Mouse (Mus musculus) forebrain, embryonic 16.5 days (tissue): ENCODE data around the gene Phf7. TPM values are rescaled to one million over a fixed set of nuclear protein-coding genes. Genes with fewer than 3 reads are reported as not detected.

Experiments
- ATAC-seq: fragments of 200-750 bp; cut with Nextera tagmentation; 2 replicates; pipeline ENCODE4 v1.8.0; 2017; ENCODE audit warnings: mild to moderate bottlenecking, moderate library complexity
- H3K27ac ChIP-seq: fragments of 300-500 bp; sonication (generic); 2 replicates; pipeline ENCODE4 v1.5.1; 2014; ENCODE audit warnings: low read length, control low read depth
- H3K27me3 ChIP-seq: fragments of 300-500 bp; sonication (generic); replicated peaks from 2 replicates; pipeline ENCODE4 v1.6.1; 2014; ENCODE audit warnings: low read length; ENCODE audit not compliant: control insufficient read depth, insufficient read depth
- H3K36me3 ChIP-seq: fragments of 300-500 bp; sonication (generic); 2 replicates; pipeline ENCODE4 v1.6.1; 2014; ENCODE audit not compliant: control insufficient read depth, insufficient read depth
- H3K4me1 ChIP-seq: fragments of 300-500 bp; sonication (generic); replicated peaks from 2 replicates; pipeline ENCODE4 v1.6.1; 2014; ENCODE audit warnings: low read length; ENCODE audit not compliant: control insufficient read depth, insufficient read depth
- H3K4me2 ChIP-seq: fragments of 300-500 bp; sonication (generic); 2 replicates; pipeline ENCODE4 v1.6.1; 2014; ENCODE audit warnings: mild to moderate bottlenecking, low read length, control low read depth
- H3K4me3 ChIP-seq: fragments of 300-500 bp; sonication (generic); replicated peaks from 2 replicates; pipeline ENCODE4 v1.5.1; 2014; ENCODE audit warnings: mild to moderate bottlenecking, low read length, control low read depth
- H3K9ac ChIP-seq: fragments of 300-500 bp; sonication (generic); replicated peaks from 2 replicates; pipeline ENCODE4 v1.6.1; 2014; ENCODE audit warnings: low read depth, low read length, control low read depth
- H3K9me3 ChIP-seq: fragments of 300-500 bp; sonication (generic); 2 replicates; pipeline ENCODE4 v1.6.1; 2016; ENCODE audit warnings: low read length; ENCODE audit not compliant: control insufficient read depth
- WGBS: fragments of 180-500 bp; shearing (Covaris S2); extraction: QIAGEN DNeasy Blood & Tissue Kit; methylation state at CpG from one replicate; pipeline ENCODE4 v1.1.7; 2014; 5-methylcytosine and 5-hydroxymethylcytosine counted together
- polyA plus RNA-seq: library from polyadenylated mRNA; unstranded; fragments of >200 nt; fragmentation: Nextera tagmentation; extraction: Ambion mirVana; gene quantifications from 2 replicates; pipeline ENCODE4 v1.2.1, GENCODE M21; 2015

The Phf7 gene
- polyA plus RNA-seq, 1 experiment from 2014 or later = 11.5 TPM

DNA sequence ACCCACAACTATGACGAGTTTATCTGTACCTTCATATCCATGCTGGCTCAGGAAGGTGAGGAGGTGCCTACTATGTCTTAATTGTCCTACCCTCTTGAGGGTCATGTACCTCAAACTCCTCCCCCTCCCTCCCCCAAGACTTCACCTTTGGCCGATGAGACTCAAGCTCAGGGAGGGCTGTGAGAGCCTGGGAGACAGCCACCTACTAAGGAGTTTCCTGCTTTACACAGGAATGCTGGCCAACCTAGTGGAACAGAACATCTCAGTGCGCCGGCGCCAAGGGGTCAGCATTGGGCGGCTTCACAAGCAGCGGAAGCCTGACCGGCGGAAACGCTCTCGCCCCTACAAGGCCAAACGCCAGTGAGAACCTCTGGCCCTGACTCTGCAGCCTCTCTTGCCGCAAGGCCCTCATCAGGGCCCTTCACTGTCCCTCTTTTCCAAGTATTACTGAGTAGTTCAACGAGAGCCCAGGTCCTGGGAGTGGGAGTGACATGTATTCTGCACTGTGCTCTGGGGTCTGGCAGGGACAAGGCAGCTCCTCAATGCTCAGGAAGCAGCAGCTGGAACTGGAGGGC is 7.4 kb upstream of the Phf7 start:
- 96% methylated on average over 14 of the region's 14 CpGs for WGBS
- Histone ChIP-seq H3K36me3 (peaks cover 55% of the 10 kb centered on the region), H3K4me2 (no peak overlapping the region), H3K27me3 (no peaks in the 10 kb centered on the region), H3K9ac (no peak overlapping the region), H3K4me1 (no peaks in the 10 kb centered on the region), H3K9me3 (no peaks in the 10 kb centered on the region), H3K27ac (no peak overlapping the region), H3K4me3 (no peak overlapping the region)
- ATAC-seq = no peak

DNA sequence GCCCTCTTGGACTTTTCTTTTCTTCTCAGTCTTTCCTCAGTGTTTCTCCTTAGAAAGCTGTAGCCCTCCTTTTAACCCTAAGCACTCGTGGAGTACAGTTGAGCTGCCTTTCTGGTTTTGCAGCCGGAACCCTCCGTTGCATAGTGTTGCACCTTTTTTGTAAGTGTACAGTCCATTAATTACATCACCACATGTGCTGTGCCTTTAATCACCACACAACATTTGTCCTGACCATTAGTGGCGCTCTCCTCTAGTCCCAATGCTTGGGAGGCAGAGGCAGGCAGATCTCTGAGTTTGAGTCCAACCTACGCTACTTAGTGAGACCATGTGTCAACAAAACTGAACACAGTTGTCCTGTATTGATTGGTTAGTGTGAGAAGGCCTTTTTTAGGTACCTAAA is 974 bp upstream of the Phf7 start:
- 90% methylated on average over 5 of the region's 5 CpGs for WGBS
- Histone ChIP-seq H3K27ac (no peak overlapping the region), H3K4me1 (peaks cover 15% of the 10 kb centered on the region), H3K4me3 (peak overlapping the region; percentile 91), H3K9me3 (no peaks in the 10 kb centered on the region), H3K4me2 (peak overlapping the region; percentile 79), H3K36me3 (peaks cover 29% of the 10 kb centered on the region), H3K9ac (peak overlapping the region; percentile 99), H3K27me3 (no peaks in the 10 kb centered on the region)
- no peak for ATAC-seq

DNA sequence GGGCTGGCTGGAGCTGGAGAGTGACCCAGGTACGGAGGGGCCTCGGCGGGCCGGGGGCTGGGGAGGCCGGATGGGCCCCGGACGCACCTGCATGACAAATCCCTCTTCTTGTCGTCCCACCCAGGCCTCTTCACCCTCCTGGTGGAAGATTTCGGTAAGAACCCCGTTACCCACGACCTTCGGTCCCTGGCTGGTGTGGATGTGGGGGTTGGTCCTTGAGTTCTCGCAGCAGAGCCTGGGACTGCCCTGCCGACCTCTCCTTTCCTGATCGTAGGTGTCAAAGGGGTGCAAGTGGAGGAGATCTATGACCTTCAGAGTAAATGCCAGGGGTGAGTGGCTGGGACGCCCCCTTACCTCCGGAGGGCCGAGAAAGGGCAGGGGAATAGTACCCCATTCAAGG is 509 bp upstream of the Phf7 start:
- Histone ChIP-seq H3K9ac (peak overlapping the region; percentile 99), H3K4me1 (peaks cover 15% of the 10 kb centered on the region), H3K36me3 (peaks cover 26% of the 10 kb centered on the region), H3K27ac (peak overlapping the region; percentile 68), H3K4me2 (peak overlapping the region; percentile 79), H3K4me3 (peak overlapping the region; percentile 91), H3K9me3 (no peaks in the 10 kb centered on the region), H3K27me3 (no peaks in the 10 kb centered on the region)
- no peak; the same call in 1 of the 2 replicates for ATAC-seq
- 2% methylated on average over 18 of the region's 18 CpGs for WGBS

DNA sequence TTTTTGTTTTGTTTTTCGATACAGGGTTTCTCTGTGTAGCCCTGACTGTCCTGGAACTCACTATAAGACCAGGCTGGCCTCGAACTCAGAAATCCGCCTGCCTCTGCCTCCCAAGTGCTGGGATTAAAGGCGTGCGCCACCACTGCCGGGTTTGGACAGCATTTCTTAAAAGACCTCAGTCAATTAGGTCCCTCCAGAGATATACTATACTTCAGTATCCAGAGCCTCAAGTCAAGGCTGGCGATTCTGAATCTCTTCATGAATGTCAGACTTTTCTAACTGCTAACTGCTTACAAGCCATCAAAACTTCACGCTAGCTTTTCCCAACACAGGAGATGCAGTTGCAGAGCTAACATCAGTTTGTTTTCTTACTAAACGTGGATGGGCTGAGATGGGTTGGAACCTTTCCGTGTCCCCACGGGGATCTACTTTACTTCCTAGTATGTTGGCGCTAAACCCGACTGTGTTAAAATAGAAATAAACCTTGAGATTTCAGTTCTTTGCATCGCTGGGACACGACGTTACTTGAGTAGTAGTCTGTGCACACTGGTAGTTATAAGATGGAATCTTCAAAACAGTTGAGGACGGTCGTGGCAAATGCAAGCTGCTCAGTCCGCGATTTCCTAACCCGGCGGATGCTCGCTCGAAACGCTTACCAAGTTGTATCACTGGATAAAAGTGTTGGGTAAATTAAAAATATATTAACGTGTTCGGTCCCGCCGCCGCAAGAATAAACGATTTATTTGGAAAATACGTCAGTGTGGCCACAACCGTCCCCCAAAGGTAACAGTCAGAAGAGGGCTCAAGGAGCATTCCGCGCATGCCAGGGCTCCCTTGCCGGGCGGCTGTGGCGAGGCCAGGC is 664 bp downstream of the Phf7 start:
- Histone ChIP-seq H3K27me3 (no peaks in the 10 kb centered on the region), H3K4me2 (peak overlapping the region; percentile 56), H3K4me3 (peak overlapping the region; percentile 91), H3K27ac (peak overlapping the region; percentile 93), H3K36me3 (peaks cover 15% of the 10 kb centered on the region), H3K4me1 (peaks cover 15% of the 10 kb centered on the region), H3K9ac (peak overlapping the region; percentile 99), H3K9me3 (no peaks in the 10 kb centered on the region)
- ATAC-seq = peak; percentile 7
- WGBS = 21% methylated on average over 38 of the region's 38 CpGs

DNA sequence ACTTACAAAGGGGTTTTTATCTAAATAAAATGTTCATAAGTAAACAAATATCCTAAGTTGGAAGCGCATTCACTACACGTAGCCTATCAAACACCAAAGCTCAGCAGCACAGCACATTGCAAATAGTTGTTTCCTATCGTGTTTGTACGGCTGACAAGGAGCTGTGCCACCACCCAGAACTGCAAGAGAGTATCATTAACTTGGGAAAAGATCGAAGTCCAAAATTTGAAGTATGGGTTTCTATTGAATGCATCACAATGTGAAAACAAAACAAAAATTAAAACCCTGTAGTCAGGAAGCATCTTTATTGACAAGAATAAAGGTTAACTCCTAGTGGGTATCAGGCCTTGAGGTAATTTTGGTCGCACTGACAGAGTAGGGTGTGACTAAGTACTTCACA is 2.7 kb downstream of the Phf7 start:
- no peak for ATAC-seq
- 90% methylated on average over 6 of the region's 6 CpGs for WGBS

DNA sequence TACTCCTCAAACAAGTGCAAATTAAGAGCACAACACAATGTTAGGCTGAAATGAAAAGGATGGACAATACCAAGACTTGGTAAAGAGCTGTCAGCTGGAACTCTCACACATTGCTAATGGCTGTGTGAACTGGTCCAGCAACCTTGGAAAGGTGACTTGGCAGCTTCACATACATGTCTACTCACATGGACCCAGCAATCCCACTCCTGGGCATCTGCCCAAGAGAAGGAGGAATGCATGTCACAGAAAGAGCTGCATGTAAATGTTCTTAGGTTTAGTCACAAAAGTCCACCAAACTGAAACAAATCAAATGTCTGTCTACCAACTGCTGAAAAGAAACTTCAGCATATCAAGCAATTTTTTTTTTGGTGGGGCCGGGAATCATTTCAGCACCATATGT is 5.2 kb downstream of the Phf7 start:
- no peak for ATAC-seq
- no peak overlapping the region for H3K27ac ChIP-seq
- H3K36me3 ChIP-seq = no peaks in the 10 kb centered on the region
- 0 out of 2 replicates have a peak, but pooled peaks cover 6% of the 10 kb centered on the region for H3K4me1 ChIP-seq
- H3K4me3 ChIP-seq = no peak overlapping the region
- WGBS = 77% methylated on average over 1 of the region's 1 CpGs
- no peak overlapping the region for H3K4me2 ChIP-seq
- no peaks in the 10 kb centered on the region for H3K27me3 ChIP-seq
- H3K9ac ChIP-seq = no peak overlapping the region
- H3K9me3 ChIP-seq = no peaks in the 10 kb centered on the region

More for the DNA sequence above, 2.7 kb downstream of the Phf7 start:
- Histone ChIP-seq H3K9me3 (no peaks in the 10 kb centered on the region), H3K4me3 (no peak overlapping the region), H3K36me3 (no peaks in the 10 kb centered on the region; the same call in none of the 2 replicates), H3K9ac (no peak overlapping the region), H3K27me3 (no peaks in the 10 kb centered on the region), H3K27ac (no peak overlapping the region), H3K4me2 (no peak overlapping the region), H3K4me1 (peaks cover 15% of the 10 kb centered on the region)

DNA sequence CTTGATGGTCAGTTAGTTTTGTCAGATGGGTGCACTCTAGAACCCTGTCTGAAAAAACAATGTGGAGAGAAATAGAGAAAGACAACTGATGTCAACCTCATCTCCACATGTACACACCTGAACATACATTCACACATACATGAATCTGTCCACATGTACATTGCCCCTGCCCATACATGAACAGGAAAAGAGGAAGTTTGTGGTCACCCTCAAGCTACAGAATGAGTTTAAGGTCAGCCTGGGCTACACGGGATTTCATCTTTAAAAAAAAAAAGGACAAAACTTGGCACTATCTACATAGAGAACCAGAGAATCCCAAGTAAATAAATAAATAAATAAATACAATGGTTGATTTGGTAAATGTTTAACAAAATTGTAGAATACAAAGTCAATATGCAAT is 6.3 kb downstream of the Phf7 start:
- Histone ChIP-seq H3K9me3 (no peaks in the 10 kb centered on the region), H3K4me1 (no peaks in the 10 kb centered on the region), H3K36me3 (no peaks in the 10 kb centered on the region), H3K27me3 (no peaks in the 10 kb centered on the region), H3K9ac (no peak overlapping the region), H3K27ac (no peak overlapping the region), H3K4me2 (no peak overlapping the region), H3K4me3 (no peak overlapping the region)
- ATAC-seq = no peak
- WGBS = 58% methylated on average over 1 of the region's 1 CpGs

DNA sequence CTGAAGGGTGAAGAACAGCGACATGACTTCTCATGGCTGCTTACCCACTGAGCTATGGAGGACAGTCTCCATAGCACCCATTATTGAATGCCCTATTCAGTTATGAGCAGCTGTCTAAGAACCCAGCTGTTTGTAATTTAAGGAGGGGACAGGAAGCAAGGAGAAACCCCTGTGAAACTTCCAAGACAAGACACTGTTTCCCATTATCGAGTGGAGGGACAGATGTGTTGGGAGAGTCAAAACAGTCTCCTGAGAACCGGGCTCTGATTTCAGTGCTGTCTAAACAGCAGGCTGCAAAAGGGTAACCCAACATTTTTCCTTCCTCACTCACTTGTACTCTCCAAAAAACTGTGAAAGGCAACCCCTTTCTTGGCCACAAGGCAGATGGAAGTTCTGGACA is 10.6 kb downstream of the Phf7 start:
- Histone ChIP-seq H3K27me3 (no peaks in the 10 kb centered on the region), H3K4me1 (no peaks in the 10 kb centered on the region), H3K36me3 (no peaks in the 10 kb centered on the region), H3K27ac (no peak overlapping the region), H3K4me2 (no peak overlapping the region), H3K9ac (no peak overlapping the region), H3K9me3 (no peaks in the 10 kb centered on the region), H3K4me3 (no peak overlapping the region)
- WGBS = 83% methylated on average over 3 of the region's 3 CpGs
- ATAC-seq = no peak

DNA sequence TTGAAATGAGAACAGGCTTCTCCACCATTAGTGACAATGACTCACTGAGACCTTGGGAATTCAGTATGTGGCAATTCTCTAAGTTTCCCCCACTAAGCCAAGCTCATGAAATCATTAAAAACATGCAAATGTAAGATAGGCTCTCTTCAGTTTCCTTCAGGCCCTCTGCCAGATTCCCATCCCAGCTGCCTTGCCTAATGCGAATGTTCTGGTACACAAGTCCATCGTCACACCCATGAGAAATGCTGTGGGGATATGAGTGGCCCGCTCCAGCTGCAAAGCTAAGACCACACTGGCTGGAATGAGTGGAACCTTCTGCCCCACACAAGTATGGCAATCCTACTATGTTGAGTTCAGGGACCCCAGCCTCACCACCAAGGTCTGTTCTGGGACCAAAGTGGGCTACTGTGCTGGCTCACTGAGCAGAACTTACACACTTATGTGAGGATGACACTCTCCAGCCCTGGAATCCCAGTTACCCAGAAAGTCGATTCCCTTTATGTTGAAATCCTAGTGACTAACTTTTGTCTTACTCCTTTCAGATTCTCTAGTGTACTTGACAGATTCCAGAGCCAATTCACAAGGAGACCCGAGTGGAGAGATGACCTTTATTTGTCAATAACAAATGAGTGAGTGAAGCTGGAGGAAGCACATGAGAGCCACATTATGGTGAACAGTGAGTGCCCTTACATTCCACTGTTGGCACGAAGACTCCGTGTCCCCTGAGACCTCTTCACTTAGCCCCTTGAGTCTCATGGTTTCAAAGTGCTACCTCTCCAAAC is 13.8 kb downstream of the Phf7 start:
- ATAC-seq = no peak
- Histone ChIP-seq H3K4me2 (no peak overlapping the region), H3K9me3 (no peaks in the 10 kb centered on the region), H3K9ac (no peak overlapping the region), H3K27ac (no peak overlapping the region), H3K4me3 (no peak overlapping the region), H3K36me3 (no peaks in the 10 kb centered on the region), H3K4me1 (no peaks in the 10 kb centered on the region), H3K27me3 (no peaks in the 10 kb centered on the region)
- WGBS = 84% methylated on average over 7 of the region's 7 CpGs
